Mouse (Mus musculus) embryonic facial prominence, embryonic 10.5 days (tissue): ENCODE results near the gene Zfp747. TPM values are rescaled to one million over a fixed set of nuclear protein-coding genes. Genes with fewer than 3 reads are reported as not detected.
"Not testable (repeated sequence)": the region's sequence is repeated elsewhere in the genome, so short reads cannot be mapped to it uniquely, and the experiment has no call there.

ENCODE experiments used
- DNase-seq: peaks from one replicate; pipeline ENCODE4 v3.0.0-alpha.2; 2017; ENCODE audit warnings: low spot score
- H3K27ac ChIP-seq: fragments of 300-500 bp; sonication (generic); replicated peaks from 2 replicates; pipeline ENCODE4 v1.5.1; 2016; ENCODE audit warnings: mild to moderate bottlenecking
- H3K27me3 ChIP-seq: fragments of 300-500 bp; sonication (generic); replicated peaks from 2 replicates; pipeline ENCODE4 v1.6.1; 2016; ENCODE audit warnings: low read depth, mild to moderate bottlenecking; ENCODE audit not compliant: poor library complexity, severe bottlenecking
- H3K36me3 ChIP-seq: fragments of 300-500 bp; sonication (generic); replicated peaks from 2 replicates; pipeline ENCODE4 v1.6.1; 2016; ENCODE audit warnings: mild to moderate bottlenecking, moderate library complexity
- H3K4me1 ChIP-seq: fragments of 300-500 bp; sonication (generic); 2 replicates; pipeline ENCODE4 v1.6.1; 2016
- H3K4me3 ChIP-seq: fragments of 300-500 bp; sonication (generic); 2 replicates; pipeline ENCODE4 v1.5.1; 2016; ENCODE audit warnings: mild to moderate bottlenecking, moderate library complexity
- H3K9me3 ChIP-seq: fragments of 300-500 bp; sonication (generic); 2 replicates; pipeline ENCODE4 v1.6.1; 2016; ENCODE audit warnings: mild to moderate bottlenecking
- WGBS: fragments of 180-500 bp; shearing (Covaris S2); methylation state at CpG from one replicate; pipeline ENCODE4 v1.1.7; 2016; 5-methylcytosine and 5-hydroxymethylcytosine counted together
- polyA plus RNA-seq: library from polyadenylated mRNA; unstranded; fragments of >200 nt; fragmentation: Nextera tagmentation; extraction: Ambion mirVana; gene quantifications from 2 replicates; pipeline ENCODE4 v1.2.1, GENCODE M21; 2016

The Zfp747 gene
- polyA plus RNA-seq, 1 experiment from 2014 or later: 9.3 TPM

DNA sequence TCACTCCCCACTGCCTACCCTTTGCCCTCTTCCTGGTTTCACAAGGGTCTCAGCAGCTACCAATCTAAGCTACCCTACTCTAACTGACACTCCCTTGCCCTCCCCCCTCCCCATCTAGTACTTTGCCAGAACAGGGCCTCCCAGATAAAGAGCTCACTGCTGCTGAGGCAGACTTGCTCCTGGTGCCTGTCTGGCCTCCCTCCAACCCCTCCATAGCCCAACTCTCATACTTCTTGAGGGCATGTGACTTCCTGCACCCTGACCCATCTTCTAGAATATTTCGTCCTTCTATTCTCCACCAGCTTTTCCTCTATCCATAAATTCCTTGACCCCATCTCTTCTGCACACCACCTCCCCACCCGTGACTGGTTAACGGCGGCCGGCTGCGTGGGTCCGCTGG is 33.0 kb downstream of the Zfp747 start:
- Histone ChIP-seq H3K36me3 (peaks cover 38% of the 10 kb centered on the region), H3K4me3 (no peak overlapping the region), H3K9me3 (no peaks in the 10 kb centered on the region), H3K4me1 (peaks cover 36% of the 10 kb centered on the region), H3K27me3 (no peaks in the 10 kb centered on the region), H3K27ac (no peak overlapping the region)
- 95% methylated on average over 7 of the region's 7 CpGs for WGBS
- DNase-seq: no peak

DNA sequence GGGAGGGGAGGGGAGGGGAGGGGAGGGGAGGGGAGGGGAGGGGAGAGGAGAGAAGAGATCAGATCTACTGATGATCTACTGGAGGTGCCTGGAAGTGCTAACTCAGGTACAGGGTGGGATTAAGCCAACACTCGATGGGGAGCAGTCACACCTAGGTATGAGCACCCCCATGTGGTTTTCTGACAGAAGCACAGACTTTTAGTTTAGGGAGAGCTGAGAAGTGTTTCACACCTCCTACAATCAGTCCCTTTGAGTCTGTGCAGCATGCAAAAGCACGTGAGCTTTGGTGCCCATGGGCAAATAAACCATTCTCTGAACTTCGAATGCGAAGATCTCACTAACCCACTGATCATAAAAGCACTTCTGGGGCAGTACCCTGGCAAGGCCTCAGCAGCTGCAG is 33.5 kb downstream of the Zfp747 start:
- DNase-seq: no peak
- WGBS: 69% methylated on average over 4 of the region's 4 CpGs
- peaks cover 33% of the 10 kb centered on the region for H3K4me1 ChIP-seq
- H3K36me3 ChIP-seq: peaks cover 38% of the 10 kb centered on the region
- H3K4me3 ChIP-seq: no peak overlapping the region
- no peaks in the 10 kb centered on the region for H3K27me3 ChIP-seq
- H3K27ac ChIP-seq: no peak overlapping the region
- H3K9me3 ChIP-seq: no peaks in the 10 kb centered on the region

GRCm38 (mm10) chr7:127341861-127342260 is 34.0 kb downstream of the Zfp747 start:
- H3K27ac ChIP-seq, H3K27me3 ChIP-seq, H3K4me3 ChIP-seq, DNase-seq, H3K9me3 ChIP-seq: not testable (repeated sequence)
- 92% methylated on average over 6 of the region's 6 CpGs for WGBS
- H3K36me3 ChIP-seq: peaks cover 38% of the 10 kb centered on the region
- H3K4me1 ChIP-seq: peaks cover 28% of the 10 kb centered on the region

GRCm38 (mm10) chr7:127341356-127341755 is 34.5 kb downstream of the Zfp747 start:
- 96% methylated on average over 8 of the region's 8 CpGs for WGBS
- no peak overlapping the region for H3K4me3 ChIP-seq
- DNase-seq: no peak

GRCm38 (mm10) chr7:127337636-127338035 is 38.2 kb downstream of the Zfp747 start:
- Histone ChIP-seq H3K4me1 (no peaks in the 10 kb centered on the region), H3K27me3 (0 out of 2 replicates have a peak, but pooled peaks cover 3% of the 10 kb centered on the region), H3K27ac (no peak overlapping the region), H3K36me3 (peaks cover 20% of the 10 kb centered on the region), H3K9me3 (no peaks in the 10 kb centered on the region), H3K4me3 (no peak overlapping the region)
- DNase-seq: no peak
- 63% methylated on average over 4 of the region's 4 CpGs for WGBS

More at GRCm38 (mm10) chr7:127341356-127341755, 34.5 kb downstream of the Zfp747 start:
- no peaks in the 10 kb centered on the region for H3K9me3 ChIP-seq
- H3K36me3 ChIP-seq: peaks cover 38% of the 10 kb centered on the region
- no peaks in the 10 kb centered on the region for H3K27me3 ChIP-seq
- peaks cover 23% of the 10 kb centered on the region for H3K4me1 ChIP-seq
- no peak overlapping the region for H3K27ac ChIP-seq

DNA sequence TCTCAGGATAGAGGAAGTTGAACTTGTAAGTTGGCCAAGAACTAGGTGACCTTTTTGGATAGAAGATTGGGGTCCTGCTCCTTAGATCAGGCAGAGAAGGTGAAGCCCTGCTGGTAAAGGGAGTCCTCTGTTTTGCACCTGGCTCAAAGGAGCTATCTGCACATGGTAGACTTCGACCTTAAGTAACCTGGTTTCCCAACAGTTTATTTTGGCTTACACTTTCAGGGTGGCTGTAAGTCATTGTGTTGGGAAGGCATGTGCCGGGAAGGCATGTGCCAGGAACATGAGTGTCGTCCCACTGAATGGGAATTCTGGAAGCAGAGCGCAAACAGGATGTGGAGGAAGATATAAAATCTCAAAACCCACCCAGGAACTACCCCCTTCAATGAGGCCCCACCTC is 40.2 kb downstream of the Zfp747 start:
- Histone ChIP-seq H3K4me3 (no peak overlapping the region), H3K27ac (no peak overlapping the region), H3K4me1 (no peaks in the 10 kb centered on the region), H3K9me3 (no peaks in the 10 kb centered on the region), H3K27me3 (0 out of 2 replicates have a peak, but pooled peaks cover 3% of the 10 kb centered on the region), H3K36me3 (no peaks in the 10 kb centered on the region)
- DNase-seq: no peak
- WGBS: 91% methylated on average over 4 of the region's 4 CpGs

DNA sequence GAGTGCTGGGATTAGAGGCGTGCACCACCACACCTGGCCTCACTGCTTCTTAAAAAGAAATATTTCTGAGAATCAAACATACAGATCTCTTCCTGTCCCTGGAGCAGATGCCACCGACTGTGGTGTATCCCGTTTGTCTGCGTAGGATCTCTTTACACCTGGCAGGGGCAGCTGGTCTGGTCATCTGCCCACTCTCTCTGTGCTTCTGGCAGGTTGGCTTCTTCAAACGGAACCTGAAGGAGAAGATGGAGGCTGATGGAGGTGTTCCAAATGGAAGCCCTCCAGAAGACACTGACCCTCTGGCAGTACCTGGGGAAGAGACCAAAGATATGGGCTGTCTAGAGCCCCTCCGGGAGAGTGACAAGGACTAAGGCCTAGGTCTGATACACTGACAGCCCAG is 42.6 kb downstream of the Zfp747 start:
- H3K4me3 ChIP-seq: no peak overlapping the region
- H3K36me3 ChIP-seq: no peaks in the 10 kb centered on the region
- 83% methylated on average over 6 of the region's 6 CpGs for WGBS

DNA sequence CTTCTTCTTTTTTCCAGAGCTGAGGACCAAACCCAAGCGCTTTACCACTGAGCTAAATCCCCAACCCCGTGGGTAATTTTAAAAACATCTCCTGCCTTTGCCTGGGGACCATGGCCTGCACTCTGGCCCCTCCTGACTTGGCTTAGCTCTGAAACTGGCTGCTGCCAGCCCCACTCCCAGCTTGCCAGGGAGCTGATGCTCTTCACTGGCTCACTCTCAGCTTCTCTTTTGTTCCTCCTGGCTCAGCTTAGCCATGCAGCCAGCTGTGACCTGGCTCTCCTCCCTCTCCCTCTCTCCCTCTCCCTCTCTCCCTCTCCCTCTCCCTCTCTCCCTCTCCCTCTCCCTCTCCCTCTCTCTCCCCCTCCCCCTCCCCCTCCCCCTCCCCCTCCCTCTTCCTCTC is 49.2 kb downstream of the Zfp747 start:
- H3K4me1 ChIP-seq: peaks cover 12% of the 10 kb centered on the region; the same call in 1 of the 2 replicates

More for the DNA sequence above, 42.6 kb downstream of the Zfp747 start:
- H3K27me3 ChIP-seq: 0 out of 2 replicates have a peak, but pooled peaks cover 3% of the 10 kb centered on the region
- no peak overlapping the region for H3K27ac ChIP-seq
- no peaks in the 10 kb centered on the region for H3K4me1 ChIP-seq
- DNase-seq: no peak
- H3K9me3 ChIP-seq: no peaks in the 10 kb centered on the region

GRCm38 (mm10) chr7:127325550-127325949 is 50.3 kb downstream of the Zfp747 start:
- no peaks in the 10 kb centered on the region for H3K36me3 ChIP-seq
- H3K4me3 ChIP-seq: no peak overlapping the region
- H3K27ac ChIP-seq: no peak overlapping the region
- H3K4me1 ChIP-seq: peaks cover 12% of the 10 kb centered on the region; the same call in 1 of the 2 replicates
- no peak for DNase-seq
- H3K9me3 ChIP-seq: no peaks in the 10 kb centered on the region
- WGBS: 90% methylated on average over 8 of the region's 8 CpGs
- no peaks in the 10 kb centered on the region for H3K27me3 ChIP-seq

More for the DNA sequence above, 49.2 kb downstream of the Zfp747 start:
- Histone ChIP-seq H3K4me3 (no peak overlapping the region), H3K27ac (no peak overlapping the region), H3K36me3 (no peaks in the 10 kb centered on the region), H3K27me3 (no peaks in the 10 kb centered on the region), H3K9me3 (no peaks in the 10 kb centered on the region)
- DNase-seq: no peak
- WGBS: 64% methylated on average over 2 of the region's 2 CpGs

DNA sequence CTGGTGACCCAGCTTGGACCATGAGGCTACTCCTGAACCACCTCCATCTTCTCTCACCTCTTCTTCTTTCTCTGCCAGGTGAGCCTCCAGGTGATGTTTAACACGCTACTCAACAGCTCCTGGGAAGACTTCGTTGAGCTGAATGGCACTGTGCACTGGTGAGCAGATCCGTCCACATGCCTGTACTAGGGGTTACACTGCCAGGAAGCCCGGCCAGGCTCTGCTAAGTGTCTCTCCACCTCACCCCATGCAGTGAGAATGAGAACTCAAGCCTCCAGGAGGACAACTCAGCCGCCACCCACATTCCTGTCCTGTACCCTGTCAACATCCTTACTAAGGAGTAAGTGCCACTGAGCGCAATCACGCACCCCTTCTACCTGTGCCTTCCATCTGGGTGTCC is 50.9 kb downstream of the Zfp747 start:
- WGBS: 94% methylated on average over 7 of the region's 7 CpGs
- Histone ChIP-seq H3K4me3 (no peak overlapping the region), H3K27me3 (no peaks in the 10 kb centered on the region), H3K4me1 (peaks cover 12% of the 10 kb centered on the region; the same call in 1 of the 2 replicates), H3K36me3 (no peaks in the 10 kb centered on the region), H3K27ac (no peak overlapping the region), H3K9me3 (no peaks in the 10 kb centered on the region)
- no peak for DNase-seq

Other genes starting within 250 kb of the Zfp747 start
- gene Spn, start 238.2 kb downstream of the Zfp747 start, polyA plus RNA-seq: 0.04 and 0.09 TPM in 2 replicates
- gene Cd2bp2, start 180.0 kb downstream of the Zfp747 start, polyA plus RNA-seq: 89.9 and 93.4 TPM in 2 replicates
- 31.3 and 34.4 TPM in 2 replicates for gene Tbc1d10b, start 167.6 kb downstream of the Zfp747 start, polyA plus RNA-seq
- 9.3 and 10.7 TPM in 2 replicates for gene Mylpf, start 167.2 kb downstream of the Zfp747 start, polyA plus RNA-seq
- 73.5 and 75.8 TPM in 2 replicates for gene Zfp553, start 143.0 kb downstream of the Zfp747 start, polyA plus RNA-seq
- gene Sept1, start 142.9 kb downstream of the Zfp747 start, polyA plus RNA-seq: 27.3 and 30.0 TPM in 2 replicates
- gene Zfp771, start 131.8 kb downstream of the Zfp747 start, polyA plus RNA-seq: 65.1 and 69.1 TPM in 2 replicates
- gene Dctpp1, start 115.3 kb downstream of the Zfp747 start, polyA plus RNA-seq: 363 and 380 TPM in 2 replicates
- gene Sephs2, start 102.0 kb downstream of the Zfp747 start, polyA plus RNA-seq: 82.5 and 86.4 TPM in 2 replicates
- gene Itgal, start 79.8 kb downstream of the Zfp747 start, polyA plus RNA-seq: 0.73 and 0.82 TPM in 2 replicates
- gene Zfp768, start 30.5 kb downstream of the Zfp747 start, polyA plus RNA-seq: 19.7 and 20.9 TPM in 2 replicates
- 5.1 and 6.4 TPM in 2 replicates for gene 9130019O22Rik, start 11.1 kb upstream of the Zfp747 start, polyA plus RNA-seq
- gene E430018J23Rik, start 17.6 kb upstream of the Zfp747 start, polyA plus RNA-seq: 4.6 and 5.5 TPM in 2 replicates
- 6.1 and 7.1 TPM in 2 replicates for gene Zfp764, start 30.8 kb upstream of the Zfp747 start, polyA plus RNA-seq
- 29.0 and 32.5 TPM in 2 replicates for gene Zfp688, start 46.0 kb upstream of the Zfp747 start, polyA plus RNA-seq
- gene Zfp689, start 73.1 kb upstream of the Zfp747 start, polyA plus RNA-seq: 13.4 and 17.7 TPM in 2 replicates
- gene Prr14, start 83.6 kb upstream of the Zfp747 start, polyA plus RNA-seq: 46.3 and 47.9 TPM in 2 replicates
- 8.6 and 9.0 TPM in 2 replicates for gene Fbrs, start 103.1 kb upstream of the Zfp747 start, polyA plus RNA-seq
- gene Srcap, start 135.9 kb upstream of the Zfp747 start, polyA plus RNA-seq: 55.8 and 62.8 TPM in 2 replicates
- gene Gm42715, start 143.5 kb upstream of the Zfp747 start, polyA plus RNA-seq: 16.6 and 17.8 TPM in 2 replicates
- 5.1 and 7.3 TPM in 2 replicates for gene Tmem265, start 185.3 kb upstream of the Zfp747 start, polyA plus RNA-seq
- 40.7 and 43.4 TPM in 2 replicates for gene Phkg2, start 197.3 kb upstream of the Zfp747 start, polyA plus RNA-seq
- gene Ccdc189, start 212.5 kb upstream of the Zfp747 start, polyA plus RNA-seq: 11.8 and 15.3 TPM in 2 replicates
- 61.2 and 64.2 TPM in 2 replicates for gene Rnf40, start 212.7 kb upstream of the Zfp747 start, polyA plus RNA-seq
- 31.6 and 33.6 TPM in 2 replicates for gene Zfp629, start 239.7 kb upstream of the Zfp747 start, polyA plus RNA-seq